Mouse (Mus musculus) heart, embryonic 10.5 days (tissue): ENCODE measurements around the gene Apoc2. TPM values are rescaled to one million over a fixed set of nuclear protein-coding genes. Genes with fewer than 3 reads are reported as not detected.

Experiments
- DNase-seq: peaks from one replicate; pipeline ENCODE4 v3.0.0-alpha.2; 2017; ENCODE audit warnings: low spot score
- H3K27ac ChIP-seq: fragments of 300-500 bp; sonication (generic); 2 replicates; pipeline ENCODE4 v1.5.1; 2016; ENCODE audit warnings: mild to moderate bottlenecking
- H3K27me3 ChIP-seq: fragments of 300-500 bp; sonication (generic); 2 replicates; pipeline ENCODE4 v1.6.1; 2016; ENCODE audit warnings: mild to moderate bottlenecking; ENCODE audit not compliant: poor library complexity, insufficient read depth, severe bottlenecking
- H3K36me3 ChIP-seq: fragments of 300-500 bp; sonication (generic); 2 replicates; pipeline ENCODE4 v1.6.1; 2016; ENCODE audit warnings: mild to moderate bottlenecking, moderate library complexity
- H3K4me1 ChIP-seq: fragments of 300-500 bp; sonication (generic); 2 replicates; pipeline ENCODE4 v1.6.1; 2016; ENCODE audit warnings: mild to moderate bottlenecking
- H3K4me3 ChIP-seq: fragments of 300-500 bp; sonication (generic); 2 replicates; pipeline ENCODE4 v1.5.1; 2016; ENCODE audit warnings: mild to moderate bottlenecking, moderate library complexity
- H3K9me3 ChIP-seq: fragments of 300-500 bp; sonication (generic); 2 replicates; pipeline ENCODE4 v1.6.1; 2016; ENCODE audit warnings: mild to moderate bottlenecking, moderate library complexity
- WGBS: fragments of 180-500 bp; shearing (Covaris S2); methylation state at CpG from one replicate; pipeline ENCODE4 v1.1.7; 2016; 5-methylcytosine and 5-hydroxymethylcytosine counted together
- polyA plus RNA-seq: library from polyadenylated mRNA; unstranded; fragments of >200 nt; fragmentation: Nextera tagmentation; extraction: Ambion mirVana; gene quantifications from 2 replicates; pipeline ENCODE4 v1.2.1, GENCODE M21; 2016

The Apoc2 gene
- polyA plus RNA-seq, 1 experiment from 2014 or later, result 10.8 TPM

DNA sequence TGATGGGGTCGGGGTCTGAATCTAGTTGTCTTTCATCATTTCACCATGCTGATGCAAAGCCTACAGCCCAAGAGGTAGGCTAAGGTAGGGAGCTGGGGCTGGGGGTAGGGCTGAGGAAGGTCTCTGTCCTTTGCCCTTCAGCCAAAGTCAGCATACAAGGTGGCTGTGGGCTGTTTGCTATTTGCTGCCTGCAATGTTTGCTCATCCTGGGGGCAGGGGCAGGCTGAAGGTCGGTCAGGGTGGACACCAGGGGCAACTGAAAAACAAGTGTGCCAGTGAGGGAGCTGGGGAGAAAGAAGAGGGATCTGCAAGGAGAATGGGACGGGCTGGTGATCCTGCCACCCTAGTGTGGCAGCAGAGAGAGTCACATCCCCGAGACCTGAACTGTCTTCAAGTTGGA lies 7.6 kb upstream of the Apoc2 start:
- Histone ChIP-seq H3K27ac (peak overlapping the region; percentile 44; the same call in 1 of the 2 replicates), H3K4me1 (peaks cover 17% of the 10 kb centered on the region), H3K36me3 (no peaks in the 10 kb centered on the region), H3K4me3 (no peak overlapping the region), H3K9me3 (no peaks in the 10 kb centered on the region), H3K27me3 (no peaks in the 10 kb centered on the region)
- WGBS, result 61% methylated on average over 4 of the region's 4 CpGs
- no peak for DNase-seq

DNA sequence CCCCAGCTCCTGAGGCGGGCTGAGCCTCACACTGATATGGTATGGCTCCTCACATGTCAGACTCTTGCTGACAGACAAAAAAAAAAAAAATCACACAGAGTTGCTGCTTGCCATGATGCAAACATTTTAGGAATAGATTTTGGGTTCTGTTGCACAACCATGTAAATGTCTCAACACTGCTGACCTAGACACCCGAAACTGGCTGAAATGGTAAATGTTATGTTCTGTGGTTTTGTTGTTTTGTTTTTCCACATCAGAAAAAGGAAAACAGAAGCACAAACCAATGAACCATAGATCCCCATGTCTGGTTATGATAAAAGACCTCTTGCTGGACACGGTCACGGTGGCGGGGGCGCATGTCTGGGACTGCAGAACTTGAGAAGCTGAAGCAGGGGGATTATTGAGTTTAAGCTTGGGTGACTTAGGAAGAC lies 6.0 kb upstream of the Apoc2 start:
- Histone ChIP-seq H3K36me3 (no peaks in the 10 kb centered on the region), H3K9me3 (no peaks in the 10 kb centered on the region), H3K4me3 (no peak overlapping the region), H3K27me3 (no peaks in the 10 kb centered on the region), H3K4me1 (peaks cover 17% of the 10 kb centered on the region), H3K27ac (no peak overlapping the region)
- DNase-seq, result no peak
- WGBS, result 84% methylated on average over 6 of the region's 6 CpGs

DNA sequence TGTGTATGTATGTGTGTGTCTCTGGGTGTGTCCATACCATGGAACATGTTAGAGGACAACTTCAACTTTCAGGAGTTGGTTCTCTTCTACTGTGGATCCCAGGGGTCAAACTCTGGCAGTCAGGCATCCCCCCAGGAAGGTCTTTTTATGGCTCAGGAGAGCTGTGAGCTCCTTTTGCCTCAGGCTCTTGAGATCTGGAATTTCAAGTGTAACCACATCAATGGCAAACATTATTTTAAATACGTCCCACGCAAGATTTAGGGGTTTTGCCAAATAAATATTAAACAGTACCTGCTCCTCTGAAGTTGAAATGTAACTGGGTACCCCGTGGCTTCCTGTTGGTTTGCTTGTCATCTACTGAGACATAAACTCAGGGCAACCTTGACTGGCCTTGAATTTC lies 5.2 kb upstream of the Apoc2 start:
- no peak for DNase-seq
- Histone ChIP-seq H3K4me3 (no peak overlapping the region), H3K27me3 (no peaks in the 10 kb centered on the region), H3K9me3 (no peaks in the 10 kb centered on the region), H3K36me3 (no peaks in the 10 kb centered on the region), H3K27ac (no peak overlapping the region), H3K4me1 (peaks cover 17% of the 10 kb centered on the region)
- WGBS, result 78% methylated on average over 3 of the region's 3 CpGs

DNA sequence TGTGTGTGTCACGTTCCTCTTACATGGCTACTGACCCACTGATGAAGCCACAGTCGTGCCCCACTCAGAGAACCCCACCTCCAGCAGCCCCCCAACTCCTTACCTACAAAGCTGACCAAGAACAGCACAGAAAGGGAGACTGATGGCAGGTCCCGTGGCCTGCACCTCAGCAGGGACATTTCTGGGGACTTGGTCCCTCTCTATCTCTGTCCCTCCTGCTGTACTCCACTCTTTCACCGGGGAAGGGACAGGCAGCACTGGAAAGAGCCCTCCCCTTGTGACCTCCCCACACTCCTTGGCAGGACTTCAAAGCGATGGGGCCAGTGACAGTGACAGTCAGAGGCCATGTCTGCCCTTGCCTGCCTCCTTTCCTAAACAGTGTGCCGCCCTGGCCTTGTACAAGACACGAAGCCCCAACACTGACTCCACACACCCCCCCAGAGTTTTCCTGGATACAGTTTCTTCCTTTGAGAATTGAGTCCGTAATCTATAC lies 3.5 kb upstream of the Apoc2 start, which contains the start of the genes Gm44805 and Apoc4:
Gene Gm44805, minus strand, starts transcription at position 222 of the 493 bp plus-strand sequence.
Gene Apoc4, minus strand, starts transcription at position 278 of the 493 bp plus-strand sequence.
- peaks cover 10% of the 10 kb centered on the region for H3K4me1 ChIP-seq
- no peak within 1 kb of the TSS for H3K4me3 ChIP-seq
- DNase-seq, result no peak
- H3K27me3 ChIP-seq, result no peaks in the 10 kb centered on the region
- no peaks in the 10 kb centered on the region for H3K36me3 ChIP-seq
- peak within 1 kb of the TSS; percentile 33; the same call in 1 of the 2 replicates for H3K27ac ChIP-seq
- 49% methylated on average over 8 of the region's 8 CpGs for WGBS
- H3K9me3 ChIP-seq, result no peaks in the 10 kb centered on the region

DNA sequence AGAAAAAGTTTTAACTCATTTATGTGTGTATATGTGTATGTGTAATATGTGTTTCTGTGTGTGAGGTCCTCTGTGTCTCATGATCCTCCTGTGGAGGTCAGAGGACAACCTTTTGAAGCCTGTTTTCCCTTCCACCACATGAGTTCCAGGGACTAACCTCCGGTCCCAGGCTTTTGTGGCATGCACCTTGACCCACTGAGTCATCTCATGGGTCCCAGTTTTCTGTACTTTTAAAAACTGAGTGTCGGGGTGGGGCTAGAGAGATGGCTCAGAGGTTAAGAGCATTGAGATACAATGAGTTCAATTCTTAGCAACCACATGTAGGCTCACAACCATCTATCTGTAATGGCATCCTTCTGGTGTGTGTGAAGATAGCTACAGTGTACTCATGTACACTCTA lies 3.0 kb upstream of the Apoc2 start:
- Histone ChIP-seq H3K4me1 (peaks cover 7% of the 10 kb centered on the region), H3K4me3 (no peak overlapping the region), H3K9me3 (no peaks in the 10 kb centered on the region), H3K27me3 (no peaks in the 10 kb centered on the region), H3K36me3 (no peaks in the 10 kb centered on the region), H3K27ac (no peak overlapping the region)
- DNase-seq, result no peak
- 86% methylated on average over 2 of the region's 2 CpGs for WGBS

DNA sequence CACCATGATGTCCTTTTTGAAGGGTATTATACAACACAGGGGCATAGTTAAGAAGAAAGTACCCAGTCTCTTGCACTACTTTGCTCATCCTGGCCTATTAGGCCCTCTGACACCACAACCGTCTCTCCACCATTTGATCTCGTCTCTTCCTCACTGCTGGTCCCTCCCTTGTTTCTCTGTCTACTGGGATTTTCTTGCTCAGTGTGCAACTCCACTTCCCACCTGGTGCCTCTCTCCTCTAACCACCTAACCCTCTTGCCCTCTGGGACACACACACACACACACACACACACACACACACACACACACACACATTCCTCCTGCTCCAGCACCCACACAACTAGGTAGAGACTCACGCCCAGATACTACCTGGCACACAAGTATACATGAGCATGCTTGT lies 1.2 kb upstream of the Apoc2 start:
- Histone ChIP-seq H3K27me3 (no peaks in the 10 kb centered on the region), H3K4me1 (peaks cover 7% of the 10 kb centered on the region), H3K9me3 (no peaks in the 10 kb centered on the region), H3K36me3 (no peaks in the 10 kb centered on the region), H3K27ac (no peak overlapping the region), H3K4me3 (no peak overlapping the region)
- 83% methylated on average over 3 of the region's 3 CpGs for WGBS
- no peak for DNase-seq

DNA sequence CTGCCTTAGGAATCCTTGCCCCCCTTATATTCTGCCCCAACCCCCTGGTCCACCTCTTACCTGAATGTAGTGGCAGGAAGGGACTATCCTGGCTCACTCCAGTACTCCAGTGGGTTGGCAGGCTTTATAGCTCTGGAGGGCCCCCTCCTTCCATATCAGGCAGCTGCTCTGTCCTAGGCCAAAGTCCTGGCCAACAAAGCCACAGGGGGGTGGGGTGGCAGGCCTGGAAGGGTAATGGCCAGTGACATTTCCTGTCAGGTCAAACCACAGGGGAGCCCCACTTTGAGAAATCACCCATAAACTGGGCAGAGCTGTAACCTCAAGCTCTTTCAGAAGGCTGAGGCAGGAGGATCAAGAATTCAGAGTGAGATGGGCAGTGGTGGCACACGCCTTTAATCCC lies 1.1 kb downstream of the Apoc2 start:
- 69% methylated on average over 1 of the region's 1 CpGs for whole genome bisulfite sequencing
- peaks cover 7% of the 10 kb centered on the region for H3K4me1 ChIP-seq
- no peak overlapping the region for H3K4me3 ChIP-seq
- no peak for DNase-seq
- no peak overlapping the region for H3K27ac ChIP-seq
- no peaks in the 10 kb centered on the region for H3K36me3 ChIP-seq
- no peaks in the 10 kb centered on the region for H3K9me3 ChIP-seq
- no peaks in the 10 kb centered on the region for H3K27me3 ChIP-seq

DNA sequence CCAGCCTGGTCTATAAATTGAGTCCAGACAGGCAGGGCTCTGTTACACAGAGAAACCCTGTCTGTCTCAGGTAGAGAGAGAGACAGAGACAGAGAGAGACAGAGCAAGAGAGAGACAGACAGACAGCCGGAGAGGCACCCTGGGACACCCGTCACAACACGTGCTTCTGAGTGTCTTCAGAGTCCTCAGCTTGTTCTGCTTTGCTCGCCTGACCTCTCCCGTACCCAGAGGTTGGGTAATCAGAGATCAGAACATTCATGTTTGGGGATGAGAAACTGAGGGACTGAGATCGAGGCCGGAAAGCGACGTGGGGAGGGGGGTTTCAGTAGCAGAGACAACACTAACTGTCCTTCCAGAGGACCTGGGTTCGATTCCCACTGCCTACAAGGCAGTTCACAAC lies 1.9 kb downstream of the Apoc2 start:
- WGBS, result 81% methylated on average over 10 of the region's 10 CpGs
- no peaks in the 10 kb centered on the region for H3K36me3 ChIP-seq
- H3K4me3 ChIP-seq, result no peak overlapping the region
- no peaks in the 10 kb centered on the region for H3K27me3 ChIP-seq
- no peak overlapping the region for H3K27ac ChIP-seq
- no peak for DNase-seq
- H3K9me3 ChIP-seq, result no peaks in the 10 kb centered on the region
- H3K4me1 ChIP-seq, result no peaks in the 10 kb centered on the region

DNA sequence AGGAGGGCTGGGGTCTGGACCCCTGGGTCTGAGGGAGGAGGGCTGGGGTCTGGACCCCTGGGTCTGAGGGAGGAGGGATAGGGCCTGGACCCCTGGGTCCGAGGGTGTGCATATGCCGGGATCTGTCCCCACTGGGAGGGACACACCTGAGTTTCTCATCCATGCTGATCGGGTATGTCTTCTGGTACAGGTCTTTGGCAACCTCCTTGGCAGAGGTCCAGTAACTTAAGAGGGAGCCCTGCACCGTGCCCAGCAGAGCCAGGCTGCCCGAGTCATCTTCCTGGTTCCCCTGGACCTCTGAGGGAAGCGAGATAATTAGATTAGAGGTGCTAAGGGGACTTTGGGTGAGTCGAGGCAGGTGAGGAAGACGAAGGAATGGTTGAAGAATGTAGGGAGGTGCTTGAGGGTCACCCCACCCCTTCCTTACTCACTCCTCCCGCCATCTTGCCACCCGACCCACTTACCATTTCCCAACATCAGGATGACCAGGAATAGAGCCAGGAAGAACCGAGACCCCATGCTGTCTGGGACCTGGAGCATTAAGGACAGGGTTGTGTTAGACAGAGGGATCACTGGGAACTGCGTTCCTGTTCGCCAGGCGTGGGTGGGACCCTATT lies 4.5 kb downstream of the Apoc2 start:
- 60% methylated on average over 14 of the region's 14 CpGs for WGBS
- Histone ChIP-seq H3K36me3 (no peaks in the 10 kb centered on the region), H3K9me3 (no peaks in the 10 kb centered on the region), H3K27ac (no peak overlapping the region), H3K4me3 (no peak overlapping the region), H3K27me3 (no peaks in the 10 kb centered on the region), H3K4me1 (peaks cover 5% of the 10 kb centered on the region)
- no peak for DNase-seq

DNA sequence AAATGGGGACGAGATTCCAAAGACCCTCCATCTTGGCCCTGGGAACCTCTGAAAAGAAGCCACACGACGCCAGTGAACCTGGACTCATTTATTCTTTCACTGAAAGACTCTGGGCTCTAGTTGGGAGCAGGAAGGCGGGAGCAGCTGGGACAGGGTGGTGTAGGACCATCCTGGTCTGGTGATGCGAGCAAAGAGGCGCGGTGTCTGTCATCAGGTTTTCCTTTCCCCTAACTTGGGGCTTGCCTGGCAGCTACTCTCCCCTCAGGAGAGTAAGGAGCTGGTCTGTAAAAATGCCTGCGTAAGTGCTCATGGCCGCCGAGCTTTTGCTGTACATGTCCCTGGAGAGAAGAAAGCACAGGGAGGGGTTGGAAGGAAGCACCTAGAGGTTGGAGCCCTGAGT lies 6.2 kb downstream of the Apoc2 start:
- Histone ChIP-seq H3K9me3 (no peaks in the 10 kb centered on the region), H3K36me3 (no peaks in the 10 kb centered on the region), H3K27me3 (no peaks in the 10 kb centered on the region), H3K27ac (no peak overlapping the region), H3K4me3 (no peak overlapping the region), H3K4me1 (peaks cover 5% of the 10 kb centered on the region)
- no peak for DNase-seq
- 65% methylated on average over 10 of the region's 10 CpGs for WGBS

DNA sequence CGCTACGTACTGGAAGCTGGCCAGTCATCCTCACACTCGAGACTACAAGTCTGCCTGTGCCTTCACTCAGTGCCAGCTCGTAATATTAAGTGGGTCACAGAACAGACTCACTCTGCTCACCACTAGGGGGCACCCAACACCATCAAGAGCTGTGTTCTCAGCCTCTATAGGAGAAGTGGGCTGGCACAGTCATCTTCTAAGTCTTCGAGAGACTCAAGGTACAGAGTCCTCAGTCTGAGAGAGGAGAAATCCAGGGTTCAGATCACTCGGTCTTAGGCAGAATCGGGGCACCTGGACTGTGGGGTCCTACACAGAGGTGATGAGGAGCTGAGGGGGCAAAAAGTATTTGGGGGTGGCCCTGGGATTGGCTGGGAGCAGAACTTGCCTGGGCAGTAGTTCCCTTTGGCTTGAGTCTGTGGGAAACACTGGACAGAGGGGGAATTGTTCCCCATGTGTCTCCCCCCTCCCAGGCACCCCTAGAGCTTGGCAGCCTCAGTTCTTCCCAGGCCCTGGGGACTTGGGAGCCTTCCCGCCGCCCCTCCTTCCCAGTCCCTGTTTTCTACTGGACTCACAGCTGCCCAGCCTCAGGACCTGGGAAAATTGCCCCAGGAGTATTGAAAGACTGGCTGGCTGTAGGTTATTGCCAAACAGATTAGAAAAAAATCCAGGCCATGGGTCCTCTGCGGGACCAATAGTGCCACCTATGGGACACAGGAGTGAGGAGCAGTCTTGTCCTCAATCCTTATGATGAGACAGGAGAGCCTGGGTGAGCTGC lies 8.6 kb downstream of the Apoc2 start:
- no peaks in the 10 kb centered on the region for H3K36me3 ChIP-seq
- H3K27ac ChIP-seq, result peak overlapping the region; percentile 81
- H3K27me3 ChIP-seq, result no peaks in the 10 kb centered on the region
- H3K4me1 ChIP-seq, result peaks cover 9% of the 10 kb centered on the region
- DNase-seq, result peak; percentile 95
- WGBS, result 10% methylated on average over 10 of the region's 10 CpGs
- H3K9me3 ChIP-seq, result no peaks in the 10 kb centered on the region
- peak overlapping the region; percentile 31; the same call in 1 of the 2 replicates for H3K4me3 ChIP-seq

DNA sequence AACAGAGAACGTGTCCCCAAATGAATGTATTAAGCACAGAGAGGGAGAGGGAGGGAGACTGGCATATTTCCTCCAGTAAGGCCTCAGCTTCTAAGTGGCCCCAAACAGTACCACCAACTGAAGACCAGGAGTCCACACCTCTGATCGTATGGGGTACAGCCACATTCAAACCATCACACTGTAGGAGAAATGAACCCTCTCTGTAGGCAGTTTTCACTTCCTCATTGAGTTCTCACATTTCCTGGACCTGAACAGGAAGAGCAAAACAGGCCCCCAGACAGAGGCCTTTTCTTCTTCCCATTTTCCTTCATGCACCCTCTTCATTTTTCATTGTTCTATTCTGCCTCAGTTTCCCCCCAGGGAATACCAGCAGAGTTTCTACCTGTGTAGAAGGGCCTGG lies 10.3 kb downstream of the Apoc2 start:
- H3K4me1 ChIP-seq, result peaks cover 26% of the 10 kb centered on the region

DNA sequence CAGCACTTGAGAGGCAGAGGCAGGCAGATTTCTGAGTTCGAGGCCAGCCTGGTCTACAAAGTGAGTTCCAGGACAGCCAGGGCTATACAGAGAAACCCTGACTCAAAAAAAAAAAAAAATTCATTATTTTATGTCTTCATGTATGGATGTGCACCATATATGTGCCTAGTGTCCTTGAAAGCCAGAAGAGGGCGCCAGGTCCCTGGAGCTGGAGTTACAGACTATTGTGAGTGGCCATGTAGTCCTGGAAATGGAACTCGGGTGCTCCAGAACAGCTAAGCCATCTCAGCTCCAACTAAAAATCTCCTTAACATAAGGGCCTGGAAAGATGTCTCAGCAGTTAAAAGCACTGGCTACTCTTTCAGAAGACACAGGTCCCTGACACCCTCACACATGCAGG lies 11.0 kb downstream of the Apoc2 start:
- no peaks in the 10 kb centered on the region for H3K9me3 ChIP-seq
- peaks cover 32% of the 10 kb centered on the region for H3K4me1 ChIP-seq
- 59% methylated on average over 3 of the region's 3 CpGs for WGBS
- DNase-seq, result no peak
- H3K27me3 ChIP-seq, result no peaks in the 10 kb centered on the region
- H3K36me3 ChIP-seq, result peaks cover 10% of the 10 kb centered on the region
- H3K4me3 ChIP-seq, result no peak overlapping the region
- H3K27ac ChIP-seq, result no peak overlapping the region

More for the DNA sequence above, 10.3 kb downstream of the Apoc2 start:
- 0 out of 2 replicates have a peak, but pooled peaks cover 4% of the 10 kb centered on the region for H3K36me3 ChIP-seq
- no peak for DNase-seq
- no peaks in the 10 kb centered on the region for H3K27me3 ChIP-seq
- no peaks in the 10 kb centered on the region for H3K9me3 ChIP-seq
- no peak overlapping the region for H3K27ac ChIP-seq
- H3K4me3 ChIP-seq, result no peak overlapping the region
- WGBS, result 55% methylated on average over 2 of the region's 2 CpGs
